Mouse (Mus musculus) forebrain, embryonic 15.5 days (tissue): ENCODE measurements around the gene Olfr318. TPM values are rescaled to one million over a fixed set of nuclear protein-coding genes. Genes with fewer than 3 reads are reported as not detected.

Experiments
- ATAC-seq: fragments of 200-750 bp; cut with Nextera tagmentation; replicated peaks from 2 replicates; pipeline ENCODE4 v1.8.0; 2017; ENCODE audit warnings: mild to moderate bottlenecking, moderate TSS enrichment, moderate library complexity
- H3K27ac ChIP-seq: fragments of 300-500 bp; sonication (generic); replicated peaks from 2 replicates; pipeline ENCODE4 v1.5.1; 2015; ENCODE audit warnings: mild to moderate bottlenecking, inconsistent platforms
- H3K27me3 ChIP-seq: fragments of 300-500 bp; sonication (generic); 2 replicates; pipeline ENCODE4 v1.6.1; 2015; ENCODE audit warnings: inconsistent platforms
- H3K36me3 ChIP-seq: fragments of 300-500 bp; sonication (generic); 2 replicates; pipeline ENCODE4 v1.6.1; 2015; ENCODE audit warnings: mild to moderate bottlenecking, inconsistent platforms
- H3K4me1 ChIP-seq: fragments of 300-500 bp; sonication (generic); 2 replicates; pipeline ENCODE4 v1.6.1; 2015; ENCODE audit warnings: inconsistent platforms
- H3K4me2 ChIP-seq: fragments of 300-500 bp; sonication (generic); replicated peaks from 2 replicates; pipeline ENCODE4 v1.6.1; 2015; ENCODE audit warnings: mild to moderate bottlenecking, inconsistent platforms
- H3K4me3 ChIP-seq: fragments of 300-500 bp; sonication (generic); 2 replicates; pipeline ENCODE4 v1.5.1; 2015; ENCODE audit warnings: mild to moderate bottlenecking, inconsistent platforms
- H3K9ac ChIP-seq: fragments of 300-500 bp; sonication (generic); replicated peaks from 2 replicates; pipeline ENCODE4 v1.6.1; 2015; ENCODE audit warnings: mild to moderate bottlenecking, inconsistent platforms
- H3K9me3 ChIP-seq: fragments of 300-500 bp; sonication (generic); 2 replicates; pipeline ENCODE4 v1.6.1; 2016; ENCODE audit warnings: inconsistent platforms
- WGBS: fragments of 180-500 bp; shearing (Covaris S2); methylation state at CpG from one replicate; pipeline ENCODE4 v1.1.7; 2015; ENCODE audit warnings: mixed read lengths; 5-methylcytosine and 5-hydroxymethylcytosine counted together
- polyA plus RNA-seq: library from polyadenylated mRNA; unstranded; fragments of >200 nt; fragmentation: Nextera tagmentation; extraction: Ambion mirVana; gene quantifications from 2 replicates; pipeline ENCODE4 v1.2.1, GENCODE M21; 2015

The Olfr318 gene
- polyA plus RNA-seq, 1 experiment from 2014 or later = not detected

DNA sequence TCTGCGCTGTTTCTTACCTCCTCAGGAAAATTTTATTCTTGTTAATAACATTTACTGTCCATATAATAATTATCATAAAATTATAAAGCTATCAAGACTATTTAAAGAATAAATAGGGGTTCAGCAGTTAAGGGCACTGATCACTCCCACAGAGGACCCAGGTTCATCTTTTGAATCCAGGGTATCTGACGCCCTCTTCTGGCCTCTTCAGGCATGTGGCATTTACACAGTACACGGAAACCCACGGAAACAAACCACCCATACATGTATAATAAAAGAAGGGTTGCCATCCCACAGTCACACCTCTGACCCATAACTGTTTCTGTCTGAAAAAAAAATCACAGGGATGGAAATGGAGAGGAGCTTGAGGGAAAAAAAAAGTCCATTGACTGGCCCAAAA is 52.0 kb downstream of the Olfr318 start:
- Histone ChIP-seq H3K36me3 (no peaks in the 10 kb centered on the region), H3K4me2 (no peak overlapping the region), H3K4me3 (no peak overlapping the region), H3K4me1 (no peaks in the 10 kb centered on the region), H3K9me3 (no peaks in the 10 kb centered on the region), H3K27ac (no peak overlapping the region), H3K27me3 (no peaks in the 10 kb centered on the region), H3K9ac (no peak overlapping the region)
- no peak for ATAC-seq
- 51% methylated on average over 4 of the region's 4 CpGs for WGBS

DNA sequence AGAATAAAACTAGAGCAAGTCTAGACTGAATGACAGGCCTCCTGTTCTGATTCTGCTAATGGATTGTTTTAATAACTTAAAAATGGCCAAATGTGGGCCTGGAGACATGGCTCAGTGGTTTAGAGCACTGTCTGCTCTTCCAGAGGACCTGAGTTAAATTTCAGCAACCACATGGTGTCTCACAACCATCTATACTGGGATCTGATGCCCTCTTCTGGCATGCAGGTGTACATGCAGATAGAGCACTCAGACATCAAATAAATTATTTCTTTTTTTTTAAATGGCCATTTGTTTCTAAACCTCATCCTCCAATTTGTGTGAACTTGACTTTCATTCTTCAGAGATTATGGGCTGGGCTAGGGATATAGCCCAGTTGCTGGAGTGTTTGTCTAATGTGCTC is 54.6 kb downstream of the Olfr318 start:
- Histone ChIP-seq H3K4me2 (no peak overlapping the region), H3K4me1 (no peaks in the 10 kb centered on the region), H3K4me3 (no peak overlapping the region), H3K27ac (no peak overlapping the region), H3K36me3 (no peaks in the 10 kb centered on the region), H3K27me3 (no peaks in the 10 kb centered on the region), H3K9ac (no peak overlapping the region), H3K9me3 (no peaks in the 10 kb centered on the region)
- ATAC-seq = no peak

Other genes starting within 250 kb of the Olfr318 start
- gene Olfr332, start 231.5 kb downstream of the Olfr318 start, polyA plus RNA-seq = not detected in 2 replicates
- not detected in 2 replicates for gene Olfr331, start 221.4 kb downstream of the Olfr318 start, polyA plus RNA-seq
- gene Olfr330, start 189.2 kb downstream of the Olfr318 start, polyA plus RNA-seq = not detected in 2 replicates
- not detected in 2 replicates for gene Olfr329-ps, start 177.6 kb downstream of the Olfr318 start, polyA plus RNA-seq
- 0.10 TPM in 1 of 2 replicates, not detected in the other for gene Olfr328, start 168.4 kb downstream of the Olfr318 start, polyA plus RNA-seq
- gene Olfr224, start 153.5 kb downstream of the Olfr318 start, polyA plus RNA-seq = not detected in 2 replicates
- gene Olfr325, start 146.3 kb downstream of the Olfr318 start, polyA plus RNA-seq = not detected in 2 replicates
- gene Olfr324, start 128.9 kb downstream of the Olfr318 start, polyA plus RNA-seq = not detected in 2 replicates
- gene 2210407C18Rik, start 107.9 kb downstream of the Olfr318 start, polyA plus RNA-seq = not detected in 2 replicates
- gene Olfr323, start 93.5 kb downstream of the Olfr318 start, polyA plus RNA-seq = not detected in 2 replicates
- gene Trim58, start 83.5 kb downstream of the Olfr318 start, polyA plus RNA-seq = not detected in 2 replicates
- gene Olfr322, start 65.2 kb downstream of the Olfr318 start, polyA plus RNA-seq = not detected in 2 replicates
- gene Olfr320, start 42.9 kb downstream of the Olfr318 start, polyA plus RNA-seq = not detected in 2 replicates
- gene Olfr319, start 24.9 kb downstream of the Olfr318 start, polyA plus RNA-seq = 0.19 TPM in 1 of 2 replicates, not detected in the other
- 0.06 and 0.10 TPM in 2 replicates for gene Olfr317, start 15.2 kb upstream of the Olfr318 start, polyA plus RNA-seq
- gene Olfr316, start 28.7 kb upstream of the Olfr318 start, polyA plus RNA-seq = 0.08 TPM in 1 of 2 replicates, not detected in the other
- not detected in 2 replicates for gene Olfr315, start 49.2 kb upstream of the Olfr318 start, polyA plus RNA-seq
- gene Olfr314, start 58.9 kb upstream of the Olfr318 start, polyA plus RNA-seq = not detected in 2 replicates
- gene Fam183b, start 77.9 kb upstream of the Olfr318 start, polyA plus RNA-seq = 4.9 and 8.4 TPM in 2 replicates
- not detected in 2 replicates for gene Olfr313, start 91.0 kb upstream of the Olfr318 start, polyA plus RNA-seq
- gene Olfr312, start 105.2 kb upstream of the Olfr318 start, polyA plus RNA-seq = not detected in 2 replicates
- gene Olfr311, start 115.2 kb upstream of the Olfr318 start, polyA plus RNA-seq = not detected in 2 replicates
- gene Gm12258, start 123.1 kb upstream of the Olfr318 start, polyA plus RNA-seq = 22.9 TPM in 2 replicates
- gene 2810021J22Rik, start 143.2 kb upstream of the Olfr318 start, polyA plus RNA-seq = 11.5 and 11.6 TPM in 2 replicates
- 5.9 and 7.0 TPM in 2 replicates for gene Zfp39, start 180.2 kb upstream of the Olfr318 start, polyA plus RNA-seq
- not detected in 2 replicates for gene Btnl10, start 193.9 kb upstream of the Olfr318 start, polyA plus RNA-seq
- 508 and 517 TPM in 2 replicates for gene Rnf187, start 214.9 kb upstream of the Olfr318 start, polyA plus RNA-seq
- gene Hist3h2ba, start 224.9 kb upstream of the Olfr318 start, polyA plus RNA-seq = 355 and 373 TPM in 2 replicates
- gene Hist3h2a, start 230.7 kb upstream of the Olfr318 start, polyA plus RNA-seq = 155 and 160 TPM in 2 replicates
- 1.9 and 2.7 TPM in 2 replicates for gene Trim17, start 230.7 kb upstream of the Olfr318 start, polyA plus RNA-seq